26 mouse cellular contexts compared by ENCODE assay signal in the genomic region with DNA sequence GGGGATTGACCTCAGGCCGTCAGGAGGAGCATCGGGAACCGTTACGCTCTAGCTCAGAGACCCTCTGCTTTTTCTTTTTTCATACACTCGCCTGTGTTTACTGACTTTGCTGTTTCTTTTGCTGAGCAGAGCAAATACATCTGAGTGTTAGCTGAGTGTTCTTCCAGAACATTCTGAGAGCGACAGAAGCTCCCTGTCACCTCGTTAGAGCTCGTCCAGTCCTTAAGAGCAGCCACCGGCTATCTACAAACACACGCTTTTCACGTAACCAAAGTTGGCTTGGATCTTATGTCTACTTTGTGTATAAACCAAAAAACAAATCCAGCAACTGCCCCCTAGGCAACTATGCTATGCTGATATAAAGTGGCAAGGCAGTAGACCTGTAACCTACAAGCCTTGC. TPM values are rescaled to one million over a fixed set of nuclear protein-coding genes. Genes with fewer than 3 reads are reported as not detected.
A peak's percentile ranks its signal among the peaks of the same experiment; 100 is the strongest.
DNase-seq lines count a peak whose midpoint lies in the region; ATAC-seq lines count a peak whose summit lies in the region.
"Had no signal": no experiment of that assay in that cellular context is flagged by ENCODE, and none has a peak within 500 bp of the region (broad histone marks: within the 10 kb centered on the region; RNA-seq: fewer than 3 reads in every experiment).

No protein-coding gene starts in this region.

- DNase-seq in heart, embryonic 10.5 days (ENCODE audit: low spot score), result no peak
- no peak for DNase-seq in heart, postnatal 4 days
- DNase-seq in heart, postnatal 36 days, result no peak
- no peak for DNase-seq in lung, postnatal 25 days (ENCODE audit: low spot score)
- no peak for DNase-seq in urinary bladder, postnatal 14 days (ENCODE audit: low spot score)
- DNase-seq: cerebellum, adult 11 months; cerebellum, adult 9-10 months; cerebellum, postnatal 36 days; layer of hippocampus, adult 9-11 months; liver, embryonic 13.5 days; right cerebral cortex, postnatal 4 days; thymus, adult 18-20 months; thymus, postnatal 25 days had no signal

- no peaks in the 10 kb centered on the region for H3K27me3 ChIP-seq in heart, embryonic 10.5 days (ENCODE audit: insufficient read depth, poor library complexity, severe bottlenecking)
- H3K27me3 ChIP-seq in heart, embryonic 15.5 days, result no peaks in the 10 kb centered on the region
- H3K27me3 ChIP-seq in lung, embryonic 16.5 days (ENCODE audit: control insufficient read depth, insufficient read depth, low read depth, low read length), result no peaks in the 10 kb centered on the region
- H3K27me3 ChIP-seq: forebrain, embryonic 13.5 days; limb, embryonic 15.5 days; liver, embryonic 13.5 days; midbrain, embryonic 13.5 days; neural tube, embryonic 13.5 days; Patski had no signal

- 78% methylated on average over 11 of the region's 11 CpGs for WGBS in heart, embryonic 10.5 days
- 70% methylated on average over 11 of the region's 11 CpGs for WGBS in heart, embryonic 15.5 days
- WGBS in lung, embryonic 16.5 days, result 30% methylated on average over 11 of the region's 11 CpGs

- H3K9me3 ChIP-seq in heart, embryonic 10.5 days, result no peaks in the 10 kb centered on the region
- H3K9me3 ChIP-seq in heart, embryonic 15.5 days (replicated peaks), result no peaks in the 10 kb centered on the region
- no peaks in the 10 kb centered on the region for H3K9me3 ChIP-seq in lung, embryonic 16.5 days (ENCODE audit: control insufficient read depth, low read length)
- H3K9me3 ChIP-seq: forebrain, embryonic 13.5 days; limb, embryonic 10.5 days; limb, embryonic 15.5 days; liver, embryonic 13.5 days; midbrain, embryonic 13.5 days; neural tube, embryonic 13.5 days had no signal

- no peak overlapping the region for H3K9ac ChIP-seq in heart, embryonic 15.5 days
- H3K9ac ChIP-seq in lung, embryonic 16.5 days (ENCODE audit: low read length), result no peak overlapping the region
- H3K9ac ChIP-seq: forebrain, embryonic 13.5 days; hindbrain, embryonic 14.5 days; limb, embryonic 15.5 days; liver, embryonic 13.5 days; midbrain, embryonic 13.5 days; neural tube, embryonic 13.5 days had no signal

- H3K36me3 ChIP-seq in heart, embryonic 10.5 days, result peaks cover 75% of the 10 kb centered on the region
- peaks cover 56% of the 10 kb centered on the region; the same call in 1 of the 2 replicates for H3K36me3 ChIP-seq in heart, embryonic 15.5 days
- H3K36me3 ChIP-seq in lung, embryonic 16.5 days (ENCODE audit: control insufficient read depth, insufficient read depth, low read length), result no peaks in the 10 kb centered on the region
- H3K36me3 ChIP-seq: limb, embryonic 10.5 days; limb, embryonic 15.5 days; liver, embryonic 13.5 days; midbrain, embryonic 13.5 days; neural tube, embryonic 13.5 days had no signal

- H3K27ac ChIP-seq in heart, embryonic 10.5 days, result peak overlapping the region; percentile 82
- peak overlapping the region; percentile 88 for H3K27ac ChIP-seq in heart, embryonic 15.5 days
- H3K27ac ChIP-seq in lung, embryonic 16.5 days (ENCODE audit: low read length), result peak overlapping the region; percentile 64
- H3K27ac ChIP-seq: forebrain, embryonic 13.5 days; hindbrain, embryonic 14.5 days; limb, embryonic 10.5 days; limb, embryonic 15.5 days; liver, embryonic 13.5 days; midbrain, embryonic 13.5 days; neural tube, embryonic 13.5 days; stomach, postnatal 0 days had no signal

- no peak for ATAC-seq in heart, embryonic 15.5 days (replicated peaks; ENCODE audit: insufficient number of reproducible peaks, insufficient read depth, low FRiP score, low read depth)
- peak; percentile 93 for ATAC-seq in lung, embryonic 16.5 days (ENCODE audit: low read depth)
- ATAC-seq: forebrain, embryonic 13.5 days; intestine, postnatal 0 days; midbrain, embryonic 13.5 days had no signal

- intact Hi-C loops in heart, postnatal 36 days (cut with DNase I), result no loop called here

- H3K4me3 ChIP-seq in heart, embryonic 10.5 days, result no peak overlapping the region
- no peak overlapping the region for H3K4me3 ChIP-seq in heart, embryonic 15.5 days
- H3K4me3 ChIP-seq in lung, embryonic 16.5 days (ENCODE audit: low read length), result no peak overlapping the region
- H3K4me3 ChIP-seq: forebrain, embryonic 13.5 days; limb, embryonic 10.5 days; limb, embryonic 15.5 days; liver, embryonic 13.5 days; midbrain, embryonic 13.5 days; neural tube, embryonic 13.5 days had no signal

- H3K4me2 ChIP-seq in heart, embryonic 15.5 days, result no peak overlapping the region
- no peak overlapping the region for H3K4me2 ChIP-seq in lung, embryonic 16.5 days (ENCODE audit: low read depth, low read length)
- H3K4me2 ChIP-seq: forebrain, embryonic 13.5 days; hindbrain, embryonic 14.5 days; limb, embryonic 15.5 days; liver, embryonic 13.5 days; midbrain, embryonic 13.5 days; neural tube, embryonic 13.5 days had no signal

- peaks cover 16% of the 10 kb centered on the region; the same call in 1 of the 2 replicates for H3K4me1 ChIP-seq in heart, embryonic 10.5 days
- H3K4me1 ChIP-seq in heart, embryonic 15.5 days (replicated peaks), result peaks cover 8% of the 10 kb centered on the region
- 0 out of 2 replicates have a peak, but pooled peaks cover 2% of the 10 kb centered on the region for H3K4me1 ChIP-seq in lung, embryonic 16.5 days (replicated peaks; ENCODE audit: control insufficient read depth, insufficient read depth, low read length)
- H3K4me1 ChIP-seq: forebrain, embryonic 13.5 days; limb, embryonic 10.5 days; limb, embryonic 15.5 days; liver, embryonic 13.5 days; midbrain, embryonic 13.5 days; neural tube, embryonic 13.5 days had no signal

RNA-seq across cellular contexts. Expression of a gene that starts 26.6 kb away (rescaled TPM):
- polyA plus RNA-seq in heart, embryonic 10.5 days (2016; fragmentation: Nextera tagmentation; extraction: Ambion mirVana), result 16.5 and 20.9 TPM in 2 replicates
- 10 to 100 TPM; 35.7 to 36.0 TPM for total RNA-seq in heart, postnatal 4 days (2021)
- 10.1 and 12.1 TPM in 2 replicates for polyA plus RNA-seq in heart, embryonic 15.5 days (2015; fragmentation: Nextera tagmentation; extraction: Ambion mirVana)
- 100 to 1,000 TPM in 1 of 2 experiments, 10 to 100 TPM in 1; 59.9 to 102 TPM for total RNA-seq in heart, postnatal 36 days (2021)
- polyA plus RNA-seq in lung, embryonic 16.5 days (2015; fragmentation: Nextera tagmentation; extraction: Ambion mirVana), result 15.3 and 15.6 TPM in 2 replicates

RNA-seq across cellular contexts. Expression of a gene that starts 56.0 kb away (rescaled TPM):
- polyA plus RNA-seq in heart, embryonic 10.5 days (2016; fragmentation: Nextera tagmentation; extraction: Ambion mirVana), result 647 and 1,387 TPM in 2 replicates
- total RNA-seq in heart, postnatal 4 days (2021), result 1,000 to 10,000 TPM; 2,111 to 2,171 TPM
- 1,445 and 1,519 TPM in 2 replicates for polyA plus RNA-seq in heart, embryonic 15.5 days (2015; fragmentation: Nextera tagmentation; extraction: Ambion mirVana)
- 1,000 to 10,000 TPM; 1,744 to 1,878 TPM for total RNA-seq in heart, postnatal 36 days (2021)
- polyA plus RNA-seq in lung, embryonic 16.5 days (2015; fragmentation: Nextera tagmentation; extraction: Ambion mirVana), result 42.4 and 53.1 TPM in 2 replicates
- total RNA-seq: megakaryocyte-erythroid progenitor cell, adult 5-6 weeks; MEL had no signal

Comparison
In these comparisons a context has a peak if more than half of its experiments do, and no peak if none do; other contexts are left out.
1. RNA of a gene that starts 56.0 kb away (polyA plus RNA-seq): 1,445 to 1,519 TPM in heart, embryonic 15.5 days and 647 to 1,387 TPM in heart, embryonic 10.5 days; 42.4 to 53.1 TPM in lung, embryonic 16.5 days; every median in the first group is over 10 times any median in the second.
2. Peak in every context shown above with its lines, with median percentiles within 50 percentile points of each other: H3K27ac ChIP-seq.